Mouse (Mus musculus) E14TG2a.4 (cell line): ENCODE measurements at regions not wholly inside any gene's neighbourhood (a gene's known extent, or its start where the extent isn't known, plus 50 kb on each side); places are given as distances from the start of the nearest gene placed in this dataset.

Experiments
- CTCF ChIP-seq: conservative IDR thresholded peaks from 2 replicates; pipeline ENCODE4 v1.5.1; 2014; ENCODE audit warnings: low read length
- NANOG ChIP-seq: IDR thresholded peaks from 2 replicates; pipeline ENCODE4 v1.6.1; 2014; ENCODE audit warnings: borderline replicate concordance, low read length, mixed read lengths

DNA sequence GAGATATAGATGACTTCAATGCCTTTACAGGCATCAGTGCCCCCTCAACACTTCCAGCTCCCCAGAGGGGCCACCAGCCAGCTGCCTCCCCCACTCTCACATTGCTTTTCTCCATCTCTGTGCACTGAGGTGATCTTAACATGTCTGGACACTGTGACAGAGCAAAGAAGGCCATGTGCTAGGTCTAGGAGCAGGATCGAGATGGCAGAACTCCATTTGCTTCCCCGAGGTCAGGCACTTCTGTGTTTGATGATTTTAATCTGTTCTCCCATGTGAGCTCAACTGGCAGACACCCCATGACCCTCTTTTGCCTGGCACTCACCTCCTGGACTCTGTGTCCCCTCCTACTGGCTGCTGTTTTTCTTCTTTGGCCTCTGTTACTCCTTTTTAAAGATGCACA lies 95.8 kb downstream of the Irs2 start:
- no peak for TF ChIP-seq CTCF
- no peak for TF ChIP-seq NANOG
